Mouse (Mus musculus): ENCODE measurements at regions not wholly inside any gene's neighbourhood (a gene's known extent, or its start where the extent isn't known, plus 50 kb on each side); places are given as distances from the start of the nearest gene placed in this dataset.

- no peak for TF ChIP-seq GATA1 (IDR thresholded peaks at IDR 0.05; ENCODE audit: borderline replicate concordance, low read length)
- TF ChIP-seq FLI1 (IDR thresholded peaks at IDR 0.05; ENCODE audit: low read length) = no peak
Measured at GRCm38 (mm10) chr6:82847598-82847997, 73.3 kb upstream of the Hk2 start.
